Mouse (Mus musculus): ENCODE data around the gene Afp.

DNA sequence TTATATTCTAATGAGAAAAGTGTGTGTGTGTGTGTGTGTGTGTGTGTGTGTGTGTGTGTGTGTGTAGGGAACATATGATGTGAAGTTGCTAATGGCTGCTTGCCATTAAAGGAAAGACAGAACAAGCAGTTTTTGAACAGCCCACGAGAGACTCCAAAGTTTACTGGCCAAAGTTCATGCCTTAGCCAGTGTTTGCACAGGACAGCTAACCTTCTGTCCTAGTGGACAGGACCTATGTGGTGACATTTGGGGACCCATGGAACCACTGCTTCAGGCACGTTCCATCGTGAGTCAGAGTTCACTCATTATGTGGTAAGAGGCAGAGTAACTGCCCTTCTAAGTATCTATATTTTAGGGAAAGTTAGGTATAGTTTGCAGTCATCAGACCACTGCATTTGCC, 43.0 kb upstream of the Afp start:
- TF ChIP-seq FLI1 (IDR thresholded peaks at IDR 0.05; ENCODE audit: low read length): no peak
- no peak for TF ChIP-seq GATA1 (IDR thresholded peaks at IDR 0.05; ENCODE audit: borderline replicate concordance, low read length)

All from megakaryocyte, embryonic 14.5 days (primary cell).